ENCODE assay signal across 18 mouse cellular contexts in the genomic region with DNA sequence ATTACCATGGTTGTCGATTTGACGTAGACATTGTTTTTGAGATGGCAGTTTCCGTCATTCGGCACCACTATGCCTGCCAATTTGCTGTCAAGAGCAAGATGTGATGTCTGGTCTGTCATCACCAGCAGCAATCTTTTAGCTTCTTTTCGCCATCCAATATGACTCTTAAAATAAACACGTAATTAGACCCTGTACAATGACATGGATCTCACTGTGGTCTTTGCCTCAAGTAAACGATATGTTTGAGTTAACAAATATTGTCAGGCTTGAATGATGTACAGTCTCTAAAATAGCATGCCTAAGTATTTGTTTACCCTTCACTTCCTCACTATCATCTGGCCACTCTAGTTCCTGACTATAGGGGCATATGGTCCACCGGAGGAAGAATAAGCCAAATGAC. TPM values are rescaled to one million over a fixed set of nuclear protein-coding genes. Genes with fewer than 3 reads are reported as not detected.
DNase-seq lines count a peak whose midpoint lies in the region; ATAC-seq and TF ChIP-seq lines count a peak whose summit lies in the region.
"Had no signal": no experiment of that assay in that cellular context is flagged by ENCODE, and none has a peak within 500 bp of the region (broad histone marks: within the 10 kb centered on the region; RNA-seq: fewer than 3 reads in every experiment).

No protein-coding gene starts in this region.

- no peaks in the 10 kb centered on the region for H3K36me3 ChIP-seq in forebrain, embryonic 15.5 days
- H3K36me3 ChIP-seq in forebrain, embryonic 11.5 days (ENCODE audit: control insufficient read depth, insufficient read depth, low read length): no peaks in the 10 kb centered on the region; the same call in 1 of the 2 replicates
- H3K36me3 ChIP-seq in lung, embryonic 16.5 days (ENCODE audit: control insufficient read depth, insufficient read depth, low read length): no peaks in the 10 kb centered on the region
- no peaks in the 10 kb centered on the region for H3K36me3 ChIP-seq in forebrain, embryonic 16.5 days (ENCODE audit: control insufficient read depth, insufficient read depth)
- H3K36me3 ChIP-seq: embryonic facial prominence, embryonic 13.5 days had no signal

- WGBS in forebrain, embryonic 15.5 days: 60% methylated on average over 8 of the region's 8 CpGs
- WGBS in forebrain, embryonic 11.5 days: 92% methylated on average over 8 of the region's 8 CpGs
- WGBS in lung, embryonic 16.5 days: 42% methylated on average over 8 of the region's 8 CpGs
- WGBS in lung, adult 2 months: 54% methylated on average over 8 of the region's 8 CpGs
- WGBS in forebrain, embryonic 16.5 days: 46% methylated on average over 8 of the region's 8 CpGs

- no peak for TF ChIP-seq POLR2A in lung, adult 2 months (IDR thresholded peaks at IDR 0.05; ENCODE audit: borderline replicate concordance, extremely low read depth, low read depth, low read length)
- TF ChIP-seq POLR2A in brain, embryonic 14.5 days (IDR thresholded peaks at IDR 0.05; ENCODE audit: borderline replicate concordance, extremely low read depth, insufficient read depth, insufficient read length, poor library complexity, severe bottlenecking): no peak

- H3K4me2 ChIP-seq in forebrain, embryonic 15.5 days (replicated peaks): no peak overlapping the region
- H3K4me2 ChIP-seq in forebrain, embryonic 11.5 days (ENCODE audit: low read depth, low read length, severe bottlenecking): no peak overlapping the region
- H3K4me2 ChIP-seq in lung, embryonic 16.5 days (ENCODE audit: low read depth, low read length): no peak overlapping the region
- no peak overlapping the region for H3K4me2 ChIP-seq in forebrain, embryonic 16.5 days (ENCODE audit: low read length)
- H3K4me2 ChIP-seq: embryonic facial prominence, embryonic 13.5 days; heart, embryonic 12.5 days; hindbrain, embryonic 15.5 days had no signal

- H3K9ac ChIP-seq in forebrain, embryonic 15.5 days (replicated peaks): no peak overlapping the region
- H3K9ac ChIP-seq in forebrain, embryonic 11.5 days (ENCODE audit: low read length): no peak overlapping the region
- no peak overlapping the region for H3K9ac ChIP-seq in lung, embryonic 16.5 days (ENCODE audit: low read length)
- no peak overlapping the region for H3K9ac ChIP-seq in forebrain, embryonic 16.5 days (replicated peaks; ENCODE audit: low read depth, low read length)
- H3K9ac ChIP-seq: embryonic facial prominence, embryonic 13.5 days; heart, embryonic 12.5 days; hindbrain, embryonic 15.5 days had no signal

- no peak for DNase-seq in forebrain, embryonic 11.5 days (ENCODE audit: low spot score)
- DNase-seq in lung, adult 2 months: no peak
- peak; percentile 83 for DNase-seq in brain, embryonic 14.5 days (ENCODE audit: low read depth)
- DNase-seq in spleen, adult 18-20 months: no peak
- DNase-seq: adrenal gland, adult 8-10 months; adrenal gland, postnatal 36 days; cerebellum, adult 11-12 months; cerebellum, adult 9-10 months; cerebellum, postnatal 25 days; gastrocnemius, postnatal 14 days; heart, adult 2 months had no signal

- no peak for TF ChIP-seq CTCF in lung, adult 2 months (IDR thresholded peaks at IDR 0.05; ENCODE audit: insufficient read depth, low read length)
- no peak for TF ChIP-seq CTCF in brain, embryonic 14.5 days (IDR thresholded peaks at IDR 0.05; ENCODE audit: borderline replicate concordance, extremely low read depth, insufficient read depth, insufficient read length)

- no peaks in the 10 kb centered on the region for H3K4me1 ChIP-seq in forebrain, embryonic 15.5 days
- no peaks in the 10 kb centered on the region for H3K4me1 ChIP-seq in forebrain, embryonic 11.5 days (replicated peaks; ENCODE audit: control insufficient read depth, insufficient read depth, low read length)
- H3K4me1 ChIP-seq in lung, embryonic 16.5 days (replicated peaks; ENCODE audit: control insufficient read depth, insufficient read depth, low read length): no peaks in the 10 kb centered on the region; the same call in 1 of the 2 replicates
- H3K4me1 ChIP-seq in lung, adult 2 months (ENCODE audit: control insufficient read depth, insufficient read depth, low read length): no peaks in the 10 kb centered on the region
- no peaks in the 10 kb centered on the region for H3K4me1 ChIP-seq in forebrain, embryonic 16.5 days (replicated peaks; ENCODE audit: control insufficient read depth, insufficient read depth, low read length)
- H3K4me1 ChIP-seq: embryonic facial prominence, embryonic 13.5 days; heart, embryonic 12.5 days; hindbrain, embryonic 15.5 days had no signal

- H3K9me3 ChIP-seq in forebrain, embryonic 15.5 days: no peaks in the 10 kb centered on the region
- no peaks in the 10 kb centered on the region for H3K9me3 ChIP-seq in forebrain, embryonic 11.5 days (ENCODE audit: control insufficient read depth, low read length)
- no peaks in the 10 kb centered on the region for H3K9me3 ChIP-seq in lung, embryonic 16.5 days (ENCODE audit: control insufficient read depth, low read length)
- H3K9me3 ChIP-seq in forebrain, embryonic 16.5 days (ENCODE audit: control insufficient read depth, low read length): no peaks in the 10 kb centered on the region
- H3K9me3 ChIP-seq: embryonic facial prominence, embryonic 13.5 days; heart, embryonic 12.5 days; hindbrain, embryonic 15.5 days had no signal

- H3K27me3 ChIP-seq in forebrain, embryonic 15.5 days: no peaks in the 10 kb centered on the region
- no peaks in the 10 kb centered on the region for H3K27me3 ChIP-seq in forebrain, embryonic 11.5 days (ENCODE audit: control insufficient read depth, insufficient read depth, low read length)
- H3K27me3 ChIP-seq in lung, embryonic 16.5 days (ENCODE audit: control insufficient read depth, insufficient read depth, low read depth, low read length): no peaks in the 10 kb centered on the region
- H3K27me3 ChIP-seq in forebrain, embryonic 16.5 days (replicated peaks; ENCODE audit: control insufficient read depth, insufficient read depth, low read length): no peaks in the 10 kb centered on the region
- H3K27me3 ChIP-seq: embryonic facial prominence, embryonic 13.5 days; heart, embryonic 12.5 days; hindbrain, embryonic 15.5 days had no signal

- H3K27ac ChIP-seq in forebrain, embryonic 15.5 days (replicated peaks): no peak overlapping the region
- H3K27ac ChIP-seq in forebrain, embryonic 11.5 days (ENCODE audit: low read depth, low read length): no peak overlapping the region
- no peak overlapping the region for H3K27ac ChIP-seq in lung, embryonic 16.5 days (ENCODE audit: low read length)
- no peak overlapping the region for H3K27ac ChIP-seq in forebrain, embryonic 16.5 days (ENCODE audit: low read length)
- H3K27ac ChIP-seq: embryonic facial prominence, embryonic 13.5 days; heart, adult 2 months; hindbrain, embryonic 15.5 days had no signal

- no peak overlapping the region for H3K4me3 ChIP-seq in forebrain, embryonic 15.5 days
- no peak overlapping the region for H3K4me3 ChIP-seq in forebrain, embryonic 11.5 days (ENCODE audit: low read depth, low read length)
- H3K4me3 ChIP-seq in lung, embryonic 16.5 days (ENCODE audit: low read length): no peak overlapping the region
- no peak overlapping the region for H3K4me3 ChIP-seq in lung, adult 2 months (replicated peaks; ENCODE audit: extremely low read depth, low read depth, low read length)
- no peak overlapping the region for H3K4me3 ChIP-seq in forebrain, embryonic 16.5 days (replicated peaks; ENCODE audit: low read length)
- H3K4me3 ChIP-seq: embryonic facial prominence, embryonic 13.5 days; heart, adult 2 months; heart, embryonic 12.5 days; hindbrain, embryonic 15.5 days had no signal

- peak; percentile 94 for ATAC-seq in forebrain, embryonic 15.5 days (replicated peaks)
- no peak for ATAC-seq in forebrain, embryonic 11.5 days (replicated peaks; ENCODE audit: low FRiP score)
- ATAC-seq in lung, embryonic 16.5 days (ENCODE audit: low read depth): peak; percentile 77
- peak; percentile 95 for ATAC-seq in forebrain, embryonic 16.5 days
- ATAC-seq: intestine, embryonic 16.5 days had no signal

RNA-seq across cellular contexts. Expression of a gene that starts 48.8 kb away (rescaled TPM):
- 10.4 and 11.8 TPM in 2 replicates for polyA plus RNA-seq in forebrain, embryonic 15.5 days (2015; fragmentation: Nextera tagmentation; extraction: Ambion mirVana)
- 21.5 and 25.2 TPM in 2 replicates for polyA plus RNA-seq in forebrain, embryonic 11.5 days (2014; fragmentation: Nextera tagmentation; extraction: Ambion mirVana)
- 2.2 and 2.6 TPM in 2 replicates for polyA plus RNA-seq in lung, embryonic 16.5 days (2015; fragmentation: Nextera tagmentation; extraction: Ambion mirVana)
- polyA plus RNA-seq in lung, adult 2 months (2012; rRNA removed): 0.37 and 0.41 TPM in 2 replicates
- polyA plus RNA-seq in brain, embryonic 14.5 days (2012; rRNA removed): 7.0 and 10.1 TPM in 2 replicates
- 10.2 and 11.9 TPM in 2 replicates for polyA plus RNA-seq in forebrain, embryonic 16.5 days (2015; fragmentation: Nextera tagmentation; extraction: Ambion mirVana)
